Mouse (Mus musculus): ENCODE measurements around the gene Spin1. TPM values are rescaled to one million over a fixed set of nuclear protein-coding genes. Genes with fewer than 3 reads are reported as not detected.

The Spin1 gene
- polyA plus RNA-seq, 1 experiment from 2014 or later: 46.9 TPM

Other genes starting within 250 kb of the Spin1 start
- 1.4 and 1.5 TPM in 2 replicates for gene Nxnl2, start 70.1 kb downstream of the Spin1 start, polyA plus RNA-seq (2015; fragmentation: Nextera tagmentation; extraction: Ambion mirVana)

All from heart, embryonic 13.5 days (tissue).